Mouse (Mus musculus): Measurements from ENCODE around the gene Osbpl9. TPM values are rescaled to one million over a fixed set of nuclear protein-coding genes. Genes with fewer than 3 reads are reported as not detected.

Gene Osbpl9
- polyA plus RNA-seq, 1 experiment, result 63.0 TPM

DNA sequence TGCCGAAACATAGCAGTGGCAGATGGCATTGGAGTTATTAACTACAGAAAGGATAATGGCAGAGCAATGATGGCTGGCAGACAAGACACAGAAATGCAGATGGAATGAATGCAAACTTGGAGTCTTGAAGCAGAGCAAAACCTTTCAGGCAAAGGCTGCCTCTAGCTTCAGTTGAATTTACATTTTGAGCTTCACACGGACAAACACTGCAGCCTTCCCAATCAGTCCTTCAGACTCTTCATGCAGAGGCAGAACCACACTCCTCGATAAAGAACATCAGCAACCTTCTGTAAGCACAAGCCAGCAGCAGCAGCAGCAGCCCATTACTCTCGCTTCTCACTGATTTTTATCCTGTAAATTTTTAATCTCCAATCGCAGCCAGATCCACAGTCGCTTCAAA lies 46.0 kb downstream of the Osbpl9 start:
- Histone ChIP-seq H3K79me2 (ENCODE audit: control insufficient read depth, insufficient read depth) (no peaks in the 10 kb centered on the region), H3ac (ENCODE audit: control insufficient read depth, insufficient read length) (no peak overlapping the region), H3K4me3 (no peak overlapping the region), H3K36me3 (ENCODE audit: control insufficient read depth, insufficient read depth) (peaks cover 12% of the 10 kb centered on the region), H3K4me2 (ENCODE audit: low read depth) (no peak overlapping the region), H3K27me3 (ENCODE audit: control insufficient read depth, insufficient read depth, insufficient read length) (no peaks in the 10 kb centered on the region)
- TF ChIP-seq SRF (IDR thresholded peaks at IDR 0.05; ENCODE audit: control insufficient read depth, insufficient read length, low read depth), result no peak
- no peak for TF ChIP-seq REST (IDR thresholded peaks at IDR 0.05; ENCODE audit: insufficient read depth, insufficient read length)
- no peak for TF ChIP-seq POLR2AphosphoS2 (IDR thresholded peaks at IDR 0.05; ENCODE audit: insufficient read length, low read depth)
- TF ChIP-seq E2F4 (IDR thresholded peaks at IDR 0.05; ENCODE audit: insufficient read depth), result no peak
- no peak for TF ChIP-seq USF1 (IDR thresholded peaks at IDR 0.05; ENCODE audit: low read depth)
- no peak for TF ChIP-seq MYOD1 (IDR thresholded peaks at IDR 0.05; ENCODE audit: control insufficient read depth in 1 of 3, insufficient read length in 2 of 3, low read depth in 2 of 3)
- TF ChIP-seq CEBPB (IDR thresholded peaks at IDR 0.05; ENCODE audit: insufficient read depth, poor library complexity, severe bottlenecking), result no peak
- no peak for TF ChIP-seq MYOG (IDR thresholded peaks at IDR 0.05; ENCODE audit: control insufficient read depth in 1 of 3, insufficient read depth in 1 of 3, insufficient read length in 2 of 3, low read depth in 2 of 3)
- no peak for TF ChIP-seq TCF3 (IDR thresholded peaks at IDR 0.05; ENCODE audit: insufficient read length, low read depth)
- TF ChIP-seq TCF12 (IDR thresholded peaks at IDR 0.05; ENCODE audit: insufficient read depth, poor library complexity, severe bottlenecking), result no peak
- TF ChIP-seq MAX (IDR thresholded peaks at IDR 0.05; ENCODE audit: low read depth), result no peak
- TF ChIP-seq POLR2A (IDR thresholded peaks at IDR 0.05; ENCODE audit: insufficient read length, low read depth), result no peak

DNA sequence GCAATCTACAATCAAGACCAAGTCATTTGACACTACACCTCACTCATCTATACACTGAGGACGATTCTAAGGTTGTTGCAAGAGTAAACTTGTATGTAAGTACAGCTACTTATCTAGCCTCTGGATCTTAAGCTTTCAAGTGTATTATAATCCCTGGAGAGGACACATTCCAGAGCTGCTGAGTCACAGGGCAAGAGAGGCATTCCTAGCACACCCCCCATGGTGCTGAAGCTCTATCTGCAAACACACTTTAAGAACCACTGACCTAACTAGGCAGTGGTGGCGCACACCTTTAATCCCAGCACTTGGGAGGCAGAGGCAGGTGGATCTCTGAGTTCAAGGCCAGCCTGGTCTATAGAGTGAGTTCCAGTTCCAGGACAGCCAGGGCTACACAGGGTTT lies 51.9 kb downstream of the Osbpl9 start:
- H3K27me3 ChIP-seq (ENCODE audit: control insufficient read depth, insufficient read depth, insufficient read length), result no peaks in the 10 kb centered on the region
- H3K4me3 ChIP-seq, result no peak overlapping the region
- H3K36me3 ChIP-seq (ENCODE audit: control insufficient read depth, insufficient read depth), result peaks cover 3% of the 10 kb centered on the region
- TF ChIP-seq POLR2A (IDR thresholded peaks at IDR 0.05; ENCODE audit: insufficient read length, low read depth) (no peak), MAX (IDR thresholded peaks at IDR 0.05; ENCODE audit: low read depth) (no peak), USF1 (IDR thresholded peaks at IDR 0.05; ENCODE audit: low read depth) (no peak), TCF3 (IDR thresholded peaks at IDR 0.05; ENCODE audit: insufficient read length, low read depth) (no peak), E2F4 (IDR thresholded peaks at IDR 0.05; ENCODE audit: insufficient read depth) (no peak), SRF (IDR thresholded peaks at IDR 0.05; ENCODE audit: control insufficient read depth, insufficient read length, low read depth) (no peak), POLR2AphosphoS2 (IDR thresholded peaks at IDR 0.05; ENCODE audit: insufficient read length, low read depth) (no peak), TCF12 (IDR thresholded peaks at IDR 0.05; ENCODE audit: insufficient read depth, poor library complexity, severe bottlenecking) (no peak), MYOG (IDR thresholded peaks at IDR 0.05; ENCODE audit: control insufficient read depth in 1 of 3, insufficient read depth in 1 of 3, insufficient read length in 2 of 3, low read depth in 2 of 3) (no peak), MYOD1 (IDR thresholded peaks at IDR 0.05; ENCODE audit: control insufficient read depth in 1 of 3, insufficient read length in 2 of 3, low read depth in 2 of 3) (no peak), CEBPB (IDR thresholded peaks at IDR 0.05; ENCODE audit: insufficient read depth, poor library complexity, severe bottlenecking) (no peak), REST (IDR thresholded peaks at IDR 0.05; ENCODE audit: insufficient read depth, insufficient read length) (no peak)
- no peak overlapping the region for H3ac ChIP-seq (ENCODE audit: control insufficient read depth, insufficient read length)
- H3K79me2 ChIP-seq (ENCODE audit: control insufficient read depth, insufficient read depth), result peaks cover 21% of the 10 kb centered on the region
- no peak overlapping the region for H3K4me2 ChIP-seq (ENCODE audit: low read depth)

DNA sequence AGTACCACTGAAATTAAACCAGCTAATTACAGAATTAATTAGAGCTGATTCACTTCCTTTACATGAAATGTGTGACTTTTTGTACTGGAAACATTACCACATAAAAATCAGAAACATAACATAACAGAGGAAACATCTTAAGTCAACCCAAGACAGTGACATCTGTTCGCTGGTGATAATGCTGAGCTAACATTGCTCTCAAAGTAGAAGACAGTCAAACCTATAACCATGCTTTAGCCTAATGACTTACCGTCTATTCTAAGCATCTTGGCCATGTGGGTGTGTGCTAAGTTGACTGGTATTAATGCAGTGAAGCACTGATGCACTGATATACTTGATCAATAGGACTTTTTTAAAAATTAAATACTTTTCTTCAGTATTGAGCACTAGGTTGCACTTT lies 52.7 kb downstream of the Osbpl9 start:
- Histone ChIP-seq H3K36me3 (ENCODE audit: control insufficient read depth, insufficient read depth) (no peaks in the 10 kb centered on the region), H3ac (ENCODE audit: control insufficient read depth, insufficient read length) (no peak overlapping the region), H3K4me3 (no peak overlapping the region), H3K4me2 (ENCODE audit: low read depth) (no peak overlapping the region), H3K79me2 (ENCODE audit: control insufficient read depth, insufficient read depth) (peaks cover 24% of the 10 kb centered on the region), H3K27me3 (ENCODE audit: control insufficient read depth, insufficient read depth, insufficient read length) (no peaks in the 10 kb centered on the region)
- TF ChIP-seq CEBPB (IDR thresholded peaks at IDR 0.05; ENCODE audit: insufficient read depth, poor library complexity, severe bottlenecking) (no peak), TCF3 (IDR thresholded peaks at IDR 0.05; ENCODE audit: insufficient read length, low read depth) (no peak), POLR2A (IDR thresholded peaks at IDR 0.05; ENCODE audit: insufficient read length, low read depth) (no peak), MYOG (IDR thresholded peaks at IDR 0.05; ENCODE audit: control insufficient read depth in 1 of 3, insufficient read depth in 1 of 3, insufficient read length in 2 of 3, low read depth in 2 of 3) (no peak), SRF (IDR thresholded peaks at IDR 0.05; ENCODE audit: control insufficient read depth, insufficient read length, low read depth) (no peak), REST (IDR thresholded peaks at IDR 0.05; ENCODE audit: insufficient read depth, insufficient read length) (no peak), TCF12 (IDR thresholded peaks at IDR 0.05; ENCODE audit: insufficient read depth, poor library complexity, severe bottlenecking) (no peak), MYOD1 (IDR thresholded peaks at IDR 0.05; ENCODE audit: control insufficient read depth in 1 of 3, insufficient read length in 2 of 3, low read depth in 2 of 3) (no peak), E2F4 (IDR thresholded peaks at IDR 0.05; ENCODE audit: insufficient read depth) (no peak), USF1 (IDR thresholded peaks at IDR 0.05; ENCODE audit: low read depth) (no peak), MAX (IDR thresholded peaks at IDR 0.05; ENCODE audit: low read depth) (no peak), POLR2AphosphoS2 (IDR thresholded peaks at IDR 0.05; ENCODE audit: insufficient read length, low read depth) (no peak)

DNA sequence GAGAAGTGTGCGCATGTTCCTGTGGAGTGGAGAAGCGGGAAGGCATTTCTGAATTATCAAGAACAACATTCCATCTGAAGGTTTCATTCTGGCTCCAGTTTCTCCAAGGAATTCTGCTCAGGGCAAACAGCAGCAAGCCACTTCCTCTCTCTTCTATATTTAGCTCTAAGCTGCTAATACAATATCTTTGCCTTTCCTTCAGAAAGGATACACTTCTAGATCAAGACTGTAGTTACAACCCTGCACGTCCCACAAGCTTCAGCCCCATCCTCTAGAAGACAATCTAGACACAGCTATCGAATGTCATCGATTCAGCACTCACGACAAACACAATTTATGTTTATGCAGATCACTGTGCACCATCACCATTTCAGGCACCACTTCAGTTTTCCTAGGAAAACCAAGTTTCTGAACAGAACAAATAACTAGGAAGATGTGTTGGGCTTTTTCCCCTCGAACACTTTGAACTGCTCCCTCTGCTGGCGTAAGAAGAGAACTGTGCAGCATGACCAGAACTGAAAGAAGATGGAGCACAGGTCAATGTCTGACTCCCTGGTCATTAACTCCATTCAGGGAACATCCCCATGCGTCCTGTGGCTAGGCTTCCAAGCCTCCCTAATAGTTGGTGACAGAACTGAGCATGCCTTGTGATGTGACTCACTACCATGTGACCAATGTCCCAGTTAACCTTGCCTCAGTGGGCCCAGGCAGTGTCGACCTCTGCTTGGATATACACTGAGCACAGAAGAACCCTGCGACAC lies 54.6 kb downstream of the Osbpl9 start:
- no peaks in the 10 kb centered on the region for H3K36me3 ChIP-seq (ENCODE audit: control insufficient read depth, insufficient read depth)
- peak overlapping the region; percentile 73 for H3K4me2 ChIP-seq (ENCODE audit: low read depth)
- H3K27me3 ChIP-seq (ENCODE audit: control insufficient read depth, insufficient read depth, insufficient read length), result no peaks in the 10 kb centered on the region
- TF ChIP-seq REST (IDR thresholded peaks at IDR 0.05; ENCODE audit: insufficient read depth, insufficient read length) (no peak), POLR2A (IDR thresholded peaks at IDR 0.05; ENCODE audit: insufficient read length, low read depth) (no peak), MYOG (IDR thresholded peaks at IDR 0.05; ENCODE audit: control insufficient read depth in 1 of 3, insufficient read depth in 1 of 3, insufficient read length in 2 of 3, low read depth in 2 of 3) (no peak), MYOD1 (IDR thresholded peaks at IDR 0.05; ENCODE audit: control insufficient read depth in 1 of 3, insufficient read length in 2 of 3, low read depth in 2 of 3) (no peak), E2F4 (IDR thresholded peaks at IDR 0.05; ENCODE audit: insufficient read depth) (no peak)
- peaks cover 24% of the 10 kb centered on the region for H3K79me2 ChIP-seq (ENCODE audit: control insufficient read depth, insufficient read depth)
- H3ac ChIP-seq (ENCODE audit: control insufficient read depth, insufficient read length), result no peak overlapping the region
- H3K4me3 ChIP-seq, result no peak overlapping the region
